Mouse (Mus musculus) MN1 (cell line): ENCODE measurements around the gene Agap1.

ENCODE experiments used
- DNase-seq: peaks from one replicate; pipeline ENCODE4 v3.0.0-alpha.2; 2016; ENCODE audit warnings: low spot score

The Agap1 gene

GRCm38 (mm10) chr1:89756387-89756786 is 301.8 kb downstream of the Agap1 start:
- DNase-seq = no peak

GRCm38 (mm10) chr1:89757545-89757944 is 302.9 kb downstream of the Agap1 start:
- no peak for DNase-seq

- DNase-seq = no peak
These were observed 309.3 kb downstream of the Agap1 start for GRCm38 (mm10) chr1:89763912-89764311.

GRCm38 (mm10) chr1:89766891-89767290 is 312.3 kb downstream of the Agap1 start:
- DNase-seq = no peak

DNA sequence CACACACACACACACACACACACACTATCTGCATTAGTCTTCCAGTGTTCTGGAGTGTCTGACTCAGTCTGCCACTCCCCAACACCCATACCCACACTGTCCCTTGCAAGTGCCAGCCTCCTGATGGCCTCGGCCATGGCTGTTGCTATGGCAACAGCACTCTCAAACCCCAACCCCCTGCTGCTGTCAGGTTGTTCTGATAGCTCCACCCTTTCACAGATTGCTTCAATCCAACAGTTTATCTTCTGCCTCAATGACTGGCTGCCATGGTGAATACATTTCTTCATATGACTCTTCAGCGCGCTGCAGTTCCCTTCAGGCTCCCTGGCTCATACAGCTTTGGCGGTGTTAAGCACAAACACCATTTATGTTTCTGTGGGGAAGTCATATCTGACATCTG is 315.0 kb downstream of the Agap1 start:
- DNase-seq = no peak

GRCm38 (mm10) chr1:89770298-89770697 is 315.7 kb downstream of the Agap1 start:
- no peak for DNase-seq

DNA sequence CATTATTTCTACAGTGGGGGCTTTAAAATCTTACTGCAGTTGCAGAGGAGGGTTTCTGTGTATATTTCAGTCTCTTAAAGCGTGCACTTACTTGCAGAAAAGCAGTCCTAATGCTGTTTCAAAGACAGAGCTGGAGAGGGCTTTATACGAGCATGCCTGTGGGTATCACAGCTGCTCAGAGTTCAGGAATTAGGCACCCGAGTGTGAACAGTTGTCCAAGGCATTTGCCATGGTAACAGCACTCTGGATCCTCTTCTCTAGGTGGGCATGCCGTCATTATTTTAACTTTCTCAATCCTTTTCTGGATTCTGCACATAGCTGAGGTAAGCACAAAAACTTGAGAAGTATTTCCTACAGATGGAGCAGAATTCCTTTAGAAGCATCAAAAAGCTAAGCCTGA is 321.1 kb downstream of the Agap1 start:
- DNase-seq = no peak

GRCm38 (mm10) chr1:89780675-89781074 is 326.1 kb downstream of the Agap1 start:
- DNase-seq = no peak

DNA sequence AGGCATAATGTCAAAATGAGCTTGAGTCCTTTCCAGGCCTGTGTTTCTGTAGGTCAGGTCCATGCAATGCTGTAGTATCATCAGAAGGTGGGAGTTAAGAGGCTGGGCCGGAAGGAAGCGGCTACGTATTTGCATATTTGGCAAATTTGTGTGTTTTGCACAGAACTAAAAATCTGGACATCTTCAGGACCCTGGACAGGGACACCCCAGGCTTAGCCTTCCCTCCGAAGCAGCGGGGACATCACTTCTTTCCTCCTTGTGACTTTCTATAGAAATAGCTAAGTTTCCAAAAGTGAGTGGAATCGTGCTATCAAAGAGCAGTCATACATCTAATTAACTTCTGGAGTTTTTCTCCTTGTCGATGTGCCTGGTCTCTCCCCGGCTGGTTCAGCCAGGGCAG is 327.3 kb downstream of the Agap1 start:
- DNase-seq = no peak

GRCm38 (mm10) chr1:89786793-89787192 is 332.2 kb downstream of the Agap1 start:
- no peak for DNase-seq

DNA sequence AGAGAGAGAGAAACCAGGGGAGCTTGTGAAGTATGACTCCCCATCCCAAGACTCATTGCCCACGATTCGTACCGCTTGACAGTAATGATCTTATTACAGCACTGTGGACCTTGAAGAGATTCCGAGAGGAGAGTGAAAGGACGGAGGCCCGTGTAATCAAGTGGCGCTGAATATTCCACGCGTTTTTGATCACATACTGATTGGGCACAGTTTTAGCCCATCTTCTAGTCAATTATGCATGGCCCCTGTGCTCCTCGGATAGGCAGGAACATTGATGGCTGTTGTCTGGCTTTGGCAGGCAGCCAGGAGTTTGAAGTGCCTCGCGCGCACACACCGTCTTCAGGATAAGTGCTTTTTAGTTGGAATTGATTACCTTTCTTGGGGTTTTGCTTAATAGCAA is 344.1 kb downstream of the Agap1 start:
- no peak for DNase-seq

DNA sequence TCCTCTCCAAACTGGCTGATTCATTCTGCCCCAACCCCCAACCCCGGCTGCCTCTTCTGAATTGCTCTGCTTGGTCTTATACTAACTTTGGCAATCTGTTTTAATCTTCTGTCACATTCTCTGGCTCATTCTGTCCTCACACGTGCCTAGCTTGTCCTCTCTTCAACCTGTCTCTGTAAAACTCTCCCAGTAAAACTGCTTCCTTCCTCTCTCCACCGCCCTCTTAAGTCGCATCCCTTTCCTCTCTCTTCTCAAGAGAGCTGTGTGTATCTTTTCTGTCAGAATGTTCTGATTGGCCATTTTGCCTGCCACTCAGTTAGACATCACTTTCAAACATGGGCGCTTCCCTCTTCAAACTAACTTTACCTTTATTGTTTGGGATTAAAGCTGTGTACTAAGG is 346.9 kb downstream of the Agap1 start:
- no peak for DNase-seq

DNA sequence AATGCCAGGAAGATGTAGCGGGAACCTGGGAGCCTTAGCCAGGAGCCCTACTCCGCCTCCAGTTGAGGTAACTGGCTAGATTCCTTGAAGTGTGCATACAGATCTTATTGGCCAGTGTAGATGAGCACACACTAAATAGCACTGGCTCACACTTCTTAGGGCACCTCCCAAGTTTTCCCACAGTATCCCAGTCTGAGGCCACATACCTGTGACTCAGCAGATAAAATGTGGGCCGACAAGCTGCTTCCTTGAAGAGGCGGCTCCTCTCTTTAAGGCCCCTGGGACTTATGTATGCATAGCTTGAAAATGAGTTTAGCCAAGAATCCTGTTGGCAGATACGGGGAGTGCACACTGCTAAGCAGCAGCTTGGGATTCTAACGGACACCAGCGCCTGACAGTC is 350.4 kb downstream of the Agap1 start:
- no peak for DNase-seq

DNA sequence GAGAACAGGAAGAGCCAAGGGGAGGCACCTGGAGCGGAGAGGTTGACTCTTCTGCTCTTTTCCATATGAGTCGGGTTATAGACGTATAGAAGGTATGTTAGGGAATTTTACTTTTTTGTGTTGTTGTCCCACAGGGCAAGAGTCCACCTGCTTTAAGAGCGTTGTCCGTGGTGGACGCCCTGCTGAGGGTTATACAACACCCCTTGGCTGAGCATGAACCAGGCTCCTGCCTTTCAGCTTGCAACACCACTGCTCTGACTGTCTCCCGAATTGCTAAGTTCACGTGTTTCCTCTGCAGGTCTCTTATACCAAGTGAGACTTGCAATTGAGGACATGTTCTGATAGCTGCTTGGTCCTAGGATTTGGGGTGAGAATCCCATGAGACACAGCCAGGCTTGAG is 358.2 kb downstream of the Agap1 start:
- no peak for DNase-seq

- DNase-seq = no peak
These were observed 362.0 kb downstream of the Agap1 start for GRCm38 (mm10) chr1:89816487-89817206.

DNA sequence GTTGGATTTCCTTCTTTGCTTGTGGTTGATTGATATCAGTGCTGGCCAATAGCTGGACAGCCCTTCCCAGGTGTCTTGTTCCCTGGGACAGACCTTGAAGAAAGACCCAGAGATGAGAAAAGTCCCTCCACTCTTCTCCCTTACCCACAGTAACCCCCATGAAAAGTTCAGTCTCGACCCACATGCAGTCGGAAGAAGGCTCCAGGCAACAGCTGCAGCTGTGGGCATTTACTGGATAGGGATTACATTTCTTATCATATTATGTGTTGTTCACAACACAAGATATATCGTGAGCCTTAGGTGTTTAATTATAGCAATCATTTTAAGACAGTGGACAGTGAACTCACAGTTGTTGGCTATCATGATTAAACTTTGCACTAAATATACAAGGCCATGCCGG is 367.2 kb downstream of the Agap1 start:
- no peak for DNase-seq

GRCm38 (mm10) chr1:89822431-89822830 is 367.8 kb downstream of the Agap1 start:
- DNase-seq = no peak

DNA sequence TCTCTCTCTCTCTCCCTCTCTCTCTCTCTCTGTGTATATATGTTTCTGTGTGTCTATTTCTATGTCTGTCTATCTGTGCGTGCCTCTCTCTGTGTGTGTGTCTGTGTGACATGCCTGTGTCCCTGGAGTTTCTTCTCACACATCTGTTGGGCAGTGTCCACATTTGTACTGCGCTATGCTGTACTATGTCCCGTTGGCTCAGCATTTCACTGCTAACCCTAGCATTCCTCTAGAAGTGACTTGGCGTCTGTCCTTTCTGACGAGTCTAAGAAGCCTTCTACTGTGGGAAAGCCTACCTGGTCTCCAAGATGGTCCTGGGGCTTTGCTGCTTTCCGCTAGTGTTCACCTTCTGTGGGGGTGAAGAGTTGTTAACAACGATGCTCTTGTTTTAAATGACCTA is 368.4 kb downstream of the Agap1 start:
- no peak for DNase-seq

GRCm38 (mm10) chr1:89827051-89827450 is 372.4 kb downstream of the Agap1 start:
- no peak for DNase-seq

GRCm38 (mm10) chr1:89831095-89831494 is 376.5 kb downstream of the Agap1 start:
- DNase-seq = no peak

DNA sequence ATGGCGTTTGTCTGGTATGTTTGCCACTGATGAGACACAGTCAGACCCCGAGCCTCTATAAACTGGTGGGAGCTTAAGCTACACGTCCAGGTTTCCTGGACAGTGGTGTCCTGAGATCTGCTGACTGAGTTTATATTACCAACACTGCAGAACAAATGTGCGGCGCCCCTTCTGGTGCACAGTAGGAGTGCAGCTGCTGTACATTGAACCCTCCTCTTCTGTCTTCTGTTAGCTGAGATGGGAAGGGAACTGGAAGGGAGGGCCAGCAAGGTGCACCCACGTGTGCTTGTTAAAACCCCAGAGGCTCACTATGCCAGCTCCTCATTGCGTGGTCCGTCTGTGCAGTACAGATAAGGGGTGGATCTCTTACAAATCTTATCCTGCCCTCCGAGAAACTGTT is 389.5 kb downstream of the Agap1 start:
- no peak for DNase-seq

- DNase-seq = no peak
These were observed 390.9 kb downstream of the Agap1 start for GRCm38 (mm10) chr1:89845487-89845886.

- DNase-seq = no peak
These were observed 391.5 kb downstream of the Agap1 start for GRCm38 (mm10) chr1:89846148-89846547.

DNA sequence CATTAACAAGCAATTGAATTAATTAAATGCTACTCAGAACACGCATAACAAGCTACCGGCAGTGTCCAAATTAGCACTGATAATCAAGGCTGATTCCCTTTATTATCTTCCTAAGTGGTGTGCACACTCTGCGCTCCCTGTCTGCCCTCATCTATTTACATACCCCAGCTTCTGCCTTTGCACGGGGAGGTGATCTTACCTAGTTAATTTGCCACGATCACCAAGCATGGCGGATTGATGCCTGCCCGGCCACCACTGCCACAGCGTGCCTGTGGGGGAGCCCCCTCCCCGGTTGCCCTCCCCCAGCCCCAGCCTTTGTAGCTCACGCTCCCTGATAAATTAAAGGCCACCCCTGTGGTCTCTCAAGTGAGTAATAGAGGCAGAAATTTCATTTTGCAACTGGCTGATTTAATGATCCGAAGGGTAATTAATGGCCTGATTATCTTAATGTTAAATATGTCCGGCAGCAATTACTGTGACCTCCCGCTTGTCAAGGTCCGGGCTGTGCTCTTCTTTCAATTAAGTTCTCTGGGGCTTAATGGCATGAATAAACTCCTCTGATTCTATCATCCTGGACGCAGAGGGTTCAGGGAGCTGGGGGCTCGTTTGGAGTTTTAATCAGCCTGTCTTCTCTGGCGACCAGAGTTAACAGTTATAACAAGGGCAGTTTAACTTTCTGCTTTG is 393.9 kb downstream of the Agap1 start:
- DNase-seq = peak; percentile 16
